Mouse (Mus musculus) G1E-ER4 (cell line): Measurements from ENCODE around the gene Ice1. TPM values are rescaled to one million over a fixed set of nuclear protein-coding genes. Genes with fewer than 3 reads are reported as not detected.

Experiments
- GATA1 ChIP-seq: IDR thresholded peaks from one replicate; pipeline ENCODE4 v1.8.0; 2012; ENCODE audit warnings: low read length, inconsistent platforms
- polyA plus RNA-seq: library from polyadenylated mRNA; stranded (reverse); fragments of >175 nt; gene quantifications from 2 replicates; pipeline ENCODE4 v1.2.3, GENCODE M21; 2012

The Ice1 gene
- polyA plus RNA-seq, 1 experiment = 9.2 TPM

- TF ChIP-seq GATA1 = no peak
Measured at GRCm38 (mm10) chr13:70545261-70545660, 92.2 kb downstream of the Ice1 start.

GRCm38 (mm10) chr13:70539842-70540241 lies 97.6 kb downstream of the Ice1 start:
- no peak for TF ChIP-seq GATA1

- no peak for TF ChIP-seq GATA1
Measured at GRCm38 (mm10) chr13:70533412-70533811, 104.0 kb downstream of the Ice1 start.

GRCm38 (mm10) chr13:70532719-70533118 lies 104.7 kb downstream of the Ice1 start:
- TF ChIP-seq GATA1 = no peak

- no peak for TF ChIP-seq GATA1
Measured at GRCm38 (mm10) chr13:70517651-70518050, 119.8 kb downstream of the Ice1 start.

GRCm38 (mm10) chr13:70515004-70515403 lies 122.4 kb downstream of the Ice1 start:
- no peak for TF ChIP-seq GATA1

GRCm38 (mm10) chr13:70510199-70510598 lies 127.2 kb downstream of the Ice1 start:
- TF ChIP-seq GATA1 = no peak

- TF ChIP-seq GATA1 = no peak
Measured at GRCm38 (mm10) chr13:70509375-70510016, 127.9 kb downstream of the Ice1 start.

- no peak for TF ChIP-seq GATA1
Measured at GRCm38 (mm10) chr13:70508708-70509374, 128.6 kb downstream of the Ice1 start.

Other genes with a start within 250 kb of the Ice1 start
- not detected in 2 replicates for gene Adamts16, start 204.2 kb upstream of the Ice1 start, polyA plus RNA-seq